Mouse (Mus musculus) intestine, embryonic 15.5 days (tissue): ENCODE data around the gene Rab8a. TPM values are rescaled to one million over a fixed set of nuclear protein-coding genes. Genes with fewer than 3 reads are reported as not detected.

Experiments
- ATAC-seq: fragments of 200-750 bp; cut with Nextera tagmentation; 2 replicates; pipeline ENCODE4 v1.8.0; 2017; ENCODE audit warnings: moderate TSS enrichment, moderate library complexity
- H3K27ac ChIP-seq: fragments of 300-500 bp; sonication (generic); 2 replicates; pipeline ENCODE4 v1.5.1; 2015; ENCODE audit warnings: mild to moderate bottlenecking, inconsistent platforms
- H3K27me3 ChIP-seq: fragments of 300-500 bp; sonication (generic); replicated peaks from 2 replicates; pipeline ENCODE4 v1.6.1; 2015; ENCODE audit warnings: inconsistent platforms
- H3K36me3 ChIP-seq: fragments of 300-500 bp; sonication (generic); 2 replicates; pipeline ENCODE4 v1.6.1; 2015; ENCODE audit warnings: inconsistent platforms
- H3K4me1 ChIP-seq: fragments of 300-500 bp; sonication (generic); replicated peaks from 2 replicates; pipeline ENCODE4 v1.6.1; 2015; ENCODE audit warnings: inconsistent platforms
- H3K4me2 ChIP-seq: fragments of 300-500 bp; sonication (generic); replicated peaks from 2 replicates; pipeline ENCODE4 v1.6.1; 2015; ENCODE audit warnings: mild to moderate bottlenecking, inconsistent platforms
- H3K4me3 ChIP-seq: fragments of 300-500 bp; sonication (generic); replicated peaks from 2 replicates; pipeline ENCODE4 v1.5.1; 2015; ENCODE audit warnings: inconsistent platforms
- H3K9ac ChIP-seq: fragments of 300-500 bp; sonication (generic); 2 replicates; pipeline ENCODE4 v1.6.1; 2015; ENCODE audit warnings: inconsistent platforms
- H3K9me3 ChIP-seq: fragments of 300-500 bp; sonication (generic); 2 replicates; pipeline ENCODE4 v1.6.1; 2016; ENCODE audit warnings: inconsistent platforms
- WGBS: fragments of 180-500 bp; shearing (Covaris S2); methylation state at CpG from one replicate; pipeline ENCODE4 v1.1.7; 2015; 5-methylcytosine and 5-hydroxymethylcytosine counted together
- polyA plus RNA-seq: library from polyadenylated mRNA; unstranded; fragments of >200 nt; fragmentation: Nextera tagmentation; extraction: Ambion mirVana; gene quantifications from 2 replicates; pipeline ENCODE4 v1.2.1, GENCODE M21; 2015

Rab8a gene
- polyA plus RNA-seq, 1 experiment from 2014 or later, result 159 TPM

DNA sequence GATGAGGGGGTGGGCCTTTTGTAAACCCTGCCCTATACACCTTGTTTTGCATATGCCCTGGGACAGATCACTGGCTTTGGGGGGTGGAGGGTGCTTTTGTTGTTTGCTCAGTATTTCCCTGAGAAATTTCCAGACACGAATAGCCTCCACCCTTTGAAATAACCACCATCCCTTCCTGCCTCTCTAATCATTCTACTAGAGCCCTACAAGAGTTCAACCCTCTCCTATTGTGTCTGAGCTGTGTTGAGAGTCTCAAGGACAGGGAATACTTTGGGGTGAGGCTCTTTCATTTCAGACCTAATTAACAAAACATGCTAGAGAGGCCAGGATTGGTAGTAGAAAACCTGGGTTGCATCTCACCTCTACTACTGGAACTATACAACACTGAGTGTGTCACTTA is 11.9 kb upstream of the Rab8a start:
- Histone ChIP-seq H3K4me3 (no peak overlapping the region), H3K9me3 (no peaks in the 10 kb centered on the region), H3K36me3 (peaks cover 41% of the 10 kb centered on the region), H3K9ac (no peak overlapping the region), H3K4me2 (no peak overlapping the region), H3K27me3 (no peaks in the 10 kb centered on the region), H3K27ac (no peak overlapping the region), H3K4me1 (no peaks in the 10 kb centered on the region)
- ATAC-seq, result no peak
- 80% methylated on average over 1 of the region's 1 CpGs for WGBS

DNA sequence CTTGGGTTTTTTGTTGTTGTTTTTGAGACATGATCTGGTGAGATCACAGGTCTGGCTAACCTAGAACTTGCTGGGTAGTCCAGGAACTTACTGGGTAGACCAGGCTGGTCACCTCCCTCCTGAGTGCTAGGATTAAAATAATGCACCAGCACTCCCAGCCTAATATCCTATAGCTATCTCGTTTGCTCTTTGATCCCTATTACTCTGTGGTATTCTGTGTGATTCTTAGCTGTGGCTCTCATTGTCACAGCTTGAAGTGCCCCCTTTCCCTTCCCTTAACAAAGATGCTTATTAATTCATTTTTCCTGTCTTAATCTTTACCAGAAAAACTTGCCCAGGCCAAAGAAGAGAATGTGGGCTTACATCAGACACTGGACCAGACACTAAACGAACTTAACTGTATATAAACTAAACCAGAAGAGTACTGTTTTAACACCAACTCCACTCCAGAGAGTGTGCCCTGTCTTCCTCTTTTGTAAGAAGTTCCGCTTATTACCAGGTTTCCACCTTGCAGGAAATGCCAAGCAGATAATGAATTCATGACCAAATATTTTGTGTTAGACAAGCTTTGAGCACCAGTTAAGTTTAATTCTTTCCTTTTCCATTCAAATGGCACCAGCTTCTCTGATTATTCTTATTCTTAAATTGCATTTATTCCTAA is 9.5 kb upstream of the Rab8a start:
- no peak for ATAC-seq
- Histone ChIP-seq H3K4me2 (no peak overlapping the region), H3K4me1 (no peaks in the 10 kb centered on the region), H3K9me3 (no peaks in the 10 kb centered on the region), H3K9ac (no peak overlapping the region), H3K4me3 (no peak overlapping the region), H3K27me3 (no peaks in the 10 kb centered on the region), H3K27ac (no peak overlapping the region), H3K36me3 (peaks cover 31% of the 10 kb centered on the region)
- WGBS, result 82% methylated on average over 3 of the region's 3 CpGs

- no peak overlapping the region for H3K9ac ChIP-seq
- no peak overlapping the region for H3K27ac ChIP-seq
- H3K4me3 ChIP-seq, result no peak overlapping the region
- H3K4me1 ChIP-seq, result no peaks in the 10 kb centered on the region
- no peak for ATAC-seq
- H3K4me2 ChIP-seq, result no peak overlapping the region
- H3K27me3 ChIP-seq, result no peaks in the 10 kb centered on the region
- H3K36me3 ChIP-seq, result peaks cover 14% of the 10 kb centered on the region
- H3K9me3 ChIP-seq, result no peaks in the 10 kb centered on the region
These were observed 7.6 kb upstream of the Rab8a start for GRCm38 (mm10) chr8:72153382-72153781.

GRCm38 (mm10) chr8:72158096-72158495 is 2.9 kb upstream of the Rab8a start:
- 71% methylated on average over 2 of the region's 2 CpGs for WGBS
- Histone ChIP-seq H3K4me1 (peaks cover 8% of the 10 kb centered on the region), H3K9ac (no peak overlapping the region), H3K27me3 (no peaks in the 10 kb centered on the region), H3K36me3 (no peaks in the 10 kb centered on the region; the same call in 1 of the 2 replicates), H3K4me2 (no peak overlapping the region), H3K4me3 (no peak overlapping the region), H3K27ac (no peak overlapping the region), H3K9me3 (no peaks in the 10 kb centered on the region)
- no peak for ATAC-seq

DNA sequence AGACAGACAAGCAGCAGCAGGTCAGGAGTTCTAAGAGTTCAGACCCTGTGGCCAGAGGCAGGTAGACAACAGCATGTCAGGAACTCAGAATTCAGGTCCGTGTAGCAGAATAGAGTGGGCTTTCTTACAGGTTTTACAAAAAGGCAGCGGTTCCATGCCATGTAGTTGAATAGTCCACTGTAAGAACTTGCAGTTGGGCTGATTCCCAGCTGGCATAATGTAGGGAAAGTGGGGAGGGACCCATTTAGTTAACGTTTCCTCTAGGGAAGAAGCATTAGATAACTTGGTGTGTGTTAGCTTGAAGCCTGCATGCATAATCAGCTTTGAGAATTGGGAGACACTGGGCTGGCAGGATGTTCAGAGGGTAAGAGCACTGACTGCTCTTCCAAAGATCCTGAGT is 2.3 kb upstream of the Rab8a start:
- ATAC-seq, result no peak
- no peak overlapping the region for H3K4me2 ChIP-seq
- no peak overlapping the region for H3K27ac ChIP-seq
- H3K27me3 ChIP-seq, result no peaks in the 10 kb centered on the region
- WGBS, result 79% methylated on average over 3 of the region's 3 CpGs
- no peaks in the 10 kb centered on the region for H3K36me3 ChIP-seq
- no peaks in the 10 kb centered on the region for H3K9me3 ChIP-seq
- H3K4me1 ChIP-seq, result peaks cover 8% of the 10 kb centered on the region
- no peak overlapping the region for H3K4me3 ChIP-seq
- no peak overlapping the region for H3K9ac ChIP-seq

DNA sequence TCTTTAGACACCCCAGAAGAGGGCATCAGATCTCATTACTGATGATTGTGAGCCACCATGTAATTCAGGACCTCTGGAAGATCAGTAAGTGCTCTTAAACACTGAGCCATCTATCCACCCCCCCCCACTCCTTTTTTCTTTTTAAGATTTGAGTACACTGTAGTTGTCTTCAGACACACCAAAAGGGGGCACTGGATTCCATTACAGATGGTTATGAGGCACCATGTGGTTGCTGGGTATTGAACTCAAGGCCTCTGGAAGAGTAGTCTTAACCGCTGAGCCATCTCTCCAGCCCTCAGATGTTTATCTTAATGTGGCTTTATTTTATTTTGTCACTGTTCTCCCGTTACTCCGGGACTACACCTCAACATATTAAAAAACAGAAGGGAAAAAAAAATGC is 993 bp upstream of the Rab8a start:
- peak overlapping the region; percentile 92 for H3K4me3 ChIP-seq
- 0 out of 2 replicates have a peak, but pooled peaks cover 5% of the 10 kb centered on the region for H3K36me3 ChIP-seq
- H3K27me3 ChIP-seq, result no peaks in the 10 kb centered on the region
- H3K9ac ChIP-seq, result no peak overlapping the region
- H3K9me3 ChIP-seq, result no peaks in the 10 kb centered on the region
- no peak for ATAC-seq
- peak overlapping the region; percentile 66 for H3K4me2 ChIP-seq
- peaks cover 8% of the 10 kb centered on the region for H3K4me1 ChIP-seq
- H3K27ac ChIP-seq, result no peak overlapping the region
- WGBS, result 64% methylated on average over 3 of the region's 3 CpGs

DNA sequence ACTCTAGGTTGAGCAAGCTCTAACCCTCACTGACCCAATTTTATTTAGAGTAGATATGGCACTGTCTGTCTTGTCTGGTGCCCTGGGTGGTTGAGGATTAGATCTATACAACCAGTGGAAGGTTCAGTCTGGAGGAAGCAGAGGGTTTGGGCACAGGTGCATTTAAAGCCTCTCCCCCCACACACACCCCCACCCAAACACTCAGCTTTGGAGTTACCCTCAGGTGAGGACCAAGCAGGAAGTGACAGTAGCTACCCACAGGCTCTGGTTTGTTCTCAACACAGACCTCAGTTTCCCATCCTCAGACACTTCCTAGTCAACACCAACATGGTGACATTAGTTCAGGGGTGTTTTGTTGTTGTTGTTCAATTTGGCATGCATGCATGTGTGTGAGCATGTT is 1.8 kb downstream of the Rab8a start:
- Histone ChIP-seq H3K4me1 (peaks cover 8% of the 10 kb centered on the region), H3K9me3 (no peaks in the 10 kb centered on the region), H3K27me3 (no peaks in the 10 kb centered on the region), H3K4me3 (no peak overlapping the region), H3K9ac (no peak overlapping the region), H3K36me3 (0 out of 2 replicates have a peak, but pooled peaks cover 5% of the 10 kb centered on the region), H3K27ac (no peak overlapping the region), H3K4me2 (peak overlapping the region; percentile 74; the same call in 1 of the 2 replicates)
- ATAC-seq, result no peak

GRCm38 (mm10) chr8:72169098-72169668 is 8.2 kb downstream of the Rab8a start:
- H3K4me1 ChIP-seq, result no peaks in the 10 kb centered on the region
- no peak overlapping the region for H3K4me2 ChIP-seq
- 0 out of 2 replicates have a peak, but pooled peaks have one; percentile 9 for ATAC-seq
- no peaks in the 10 kb centered on the region for H3K9me3 ChIP-seq
- H3K4me3 ChIP-seq, result no peak overlapping the region
- 86% methylated on average over 3 of the region's 3 CpGs for WGBS
- H3K9ac ChIP-seq, result no peak overlapping the region
- H3K27me3 ChIP-seq, result no peaks in the 10 kb centered on the region
- peaks cover 45% of the 10 kb centered on the region for H3K36me3 ChIP-seq
- no peak overlapping the region for H3K27ac ChIP-seq

DNA sequence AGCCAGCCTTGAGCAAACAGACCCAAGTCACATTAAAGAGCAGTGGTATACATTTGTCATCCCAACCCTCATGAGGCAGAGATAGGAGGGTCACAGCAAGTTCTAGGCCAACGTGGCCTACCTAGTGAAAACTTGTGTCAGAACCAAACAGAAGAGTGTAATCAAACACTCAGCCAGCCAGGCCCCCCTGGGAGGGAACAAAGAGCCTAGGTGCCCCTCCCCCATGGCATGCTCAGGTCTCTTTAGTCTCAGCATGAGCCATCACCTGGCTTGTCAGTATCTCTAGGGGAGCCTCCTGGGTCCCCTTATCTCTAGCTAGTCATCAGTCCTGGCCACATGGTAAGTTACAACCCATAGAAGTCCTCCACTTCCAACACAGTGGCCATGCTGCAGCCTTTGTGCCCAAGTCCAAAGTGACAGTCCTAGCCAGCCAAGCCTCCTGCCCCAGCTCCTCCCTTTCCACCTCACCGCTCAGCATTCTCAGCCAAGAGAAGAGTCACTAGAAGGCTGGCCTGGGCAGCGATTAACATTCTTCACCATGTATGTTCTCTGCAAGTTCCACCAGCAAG is 8.8 kb downstream of the Rab8a start:
- peaks cover 43% of the 10 kb centered on the region for H3K36me3 ChIP-seq

GRCm38 (mm10) chr8:72177346-72177925 is 16.4 kb downstream of the Rab8a start:
- ATAC-seq, result peak; percentile 57
- Histone ChIP-seq H3K4me1 (no peaks in the 10 kb centered on the region), H3K4me3 (no peak overlapping the region), H3K27ac (no peak overlapping the region), H3K9me3 (no peaks in the 10 kb centered on the region), H3K36me3 (peaks cover 54% of the 10 kb centered on the region), H3K27me3 (no peaks in the 10 kb centered on the region), H3K4me2 (no peak overlapping the region), H3K9ac (no peak overlapping the region)
- WGBS, result 69% methylated on average over 5 of the region's 5 CpGs

More for the DNA sequence above, 8.8 kb downstream of the Rab8a start:
- Histone ChIP-seq H3K27ac (no peak overlapping the region), H3K4me1 (no peaks in the 10 kb centered on the region), H3K27me3 (no peaks in the 10 kb centered on the region), H3K9me3 (no peaks in the 10 kb centered on the region), H3K4me3 (no peak overlapping the region), H3K9ac (no peak overlapping the region), H3K4me2 (no peak overlapping the region)
- ATAC-seq, result peak; percentile 79
- WGBS, result 80% methylated on average over 3 of the region's 3 CpGs

GRCm38 (mm10) chr8:72183554-72184202 is 22.7 kb downstream of the Rab8a start:
- Histone ChIP-seq H3K27me3 (no peaks in the 10 kb centered on the region), H3K27ac (no peak overlapping the region), H3K9me3 (no peaks in the 10 kb centered on the region), H3K9ac (no peak overlapping the region), H3K4me2 (no peak overlapping the region), H3K4me3 (no peak overlapping the region), H3K4me1 (no peaks in the 10 kb centered on the region), H3K36me3 (peaks cover 11% of the 10 kb centered on the region)
- 77% methylated on average over 2 of the region's 2 CpGs for WGBS
- 0 out of 2 replicates have a peak, but pooled peaks have one; percentile 49 for ATAC-seq

GRCm38 (mm10) chr8:72187793-72188331 is 26.9 kb downstream of the Rab8a start:
- Histone ChIP-seq H3K27me3 (no peaks in the 10 kb centered on the region), H3K27ac (no peak overlapping the region), H3K4me2 (no peak overlapping the region), H3K4me1 (no peaks in the 10 kb centered on the region), H3K9ac (no peak overlapping the region), H3K9me3 (no peaks in the 10 kb centered on the region), H3K36me3 (no peaks in the 10 kb centered on the region), H3K4me3 (no peak overlapping the region)
- WGBS, result 89% methylated on average over 2 of the region's 2 CpGs
- no peak for ATAC-seq
